Mouse (Mus musculus) kidney, adult 2 months (tissue): ENCODE measurements around the gene B3gntl1.

ENCODE experiments used
- CTCF ChIP-seq: fragments of 200-500 bp; conservative IDR thresholded peaks from 2 replicates; pipeline ENCODE4 v1.5.1; 2011; ENCODE audit warnings: low read depth, mild to moderate bottlenecking, control low read depth, low read length, moderate library complexity, mixed read lengths; ENCODE audit not compliant: insufficient read depth, insufficient read length
- POLR2A ChIP-seq: fragments of 200-500 bp; IDR thresholded peaks from one replicate; pipeline ENCODE4 v1.6.1; 2011; ENCODE audit warnings: low read depth, low read length, control low read depth

GRCm38 (mm10) chr11:121679581-121679980 lies 6.6 kb upstream of the B3gntl1 start:
- TF ChIP-seq CTCF: no peak
- no peak for TF ChIP-seq POLR2A
